Mouse (Mus musculus): ENCODE data around the gene Bphl. TPM values are rescaled to one million over a fixed set of nuclear protein-coding genes. Genes with fewer than 3 reads are reported as not detected.

Gene Bphl
- polyA plus RNA-seq, 1 experiment from 2014 or later, result 32.5 TPM

- Histone ChIP-seq H3K4me2 (no peak overlapping the region), H3K4me3 (ENCODE audit: low read depth, low read length) (no peak overlapping the region), H3K9ac (ENCODE audit: low read length) (no peak overlapping the region), H3K27me3 (ENCODE audit: control insufficient read depth, insufficient read depth, low read length) (no peaks in the 10 kb centered on the region), H3K27ac (ENCODE audit: low read depth, low read length) (no peak overlapping the region), H3K4me1 (ENCODE audit: control insufficient read depth, insufficient read depth, low read length) (peaks cover 10% of the 10 kb centered on the region), H3K9me3 (ENCODE audit: control insufficient read depth, low read length) (no peaks in the 10 kb centered on the region), H3K36me3 (ENCODE audit: control insufficient read depth, insufficient read depth, low read length) (no peaks in the 10 kb centered on the region; the same call in 1 of the 2 replicates)
- 85% methylated on average over 4 of the region's 4 CpGs for WGBS
- ATAC-seq (ENCODE audit: low FRiP score), result no peak
- DNase-seq (ENCODE audit: low spot score, missing footprints), result no peak
Measured at GRCm38 (mm10) chr13:34119406-34119805, 82.0 kb downstream of the Bphl start.

GRCm38 (mm10) chr13:34120536-34120935 lies 83.1 kb downstream of the Bphl start:
- peaks cover 5% of the 10 kb centered on the region for H3K36me3 ChIP-seq (ENCODE audit: control insufficient read depth, insufficient read depth, low read length)
- DNase-seq (ENCODE audit: low spot score, missing footprints) (no peak), ATAC-seq (ENCODE audit: low FRiP score) (no peak)
- 97% methylated on average over 2 of the region's 2 CpGs for WGBS
- no peak overlapping the region for H3K9ac ChIP-seq (ENCODE audit: low read length)
- no peaks in the 10 kb centered on the region for H3K27me3 ChIP-seq (ENCODE audit: control insufficient read depth, insufficient read depth, low read length)
- no peak overlapping the region for H3K27ac ChIP-seq (ENCODE audit: low read depth, low read length)
- no peaks in the 10 kb centered on the region for H3K9me3 ChIP-seq (ENCODE audit: control insufficient read depth, low read length)
- peaks cover 21% of the 10 kb centered on the region for H3K4me1 ChIP-seq (ENCODE audit: control insufficient read depth, insufficient read depth, low read length)
- no peak overlapping the region for H3K4me2 ChIP-seq
- no peak overlapping the region for H3K4me3 ChIP-seq (ENCODE audit: low read depth, low read length)

Other genes with a start within 250 kb of the Bphl start
- gene Serpinb6e, start 194.2 kb upstream of the Bphl start, polyA plus RNA-seq (2014; fragmentation: Nextera tagmentation; extraction: Ambion mirVana), result not detected in 2 replicates
- gene Serpinb6c, start 131.9 kb upstream of the Bphl start, polyA plus RNA-seq (2014; fragmentation: Nextera tagmentation; extraction: Ambion mirVana), result 0.29 TPM in 1 of 2 replicates, not detected in the other
- 18.7 and 19.4 TPM in 2 replicates for gene Nqo2, start 72.9 kb upstream of the Bphl start, polyA plus RNA-seq (2014; fragmentation: Nextera tagmentation; extraction: Ambion mirVana)
- 8.2 and 10.0 TPM in 2 replicates for gene Ripk1, start 35.2 kb upstream of the Bphl start, polyA plus RNA-seq (2014; fragmentation: Nextera tagmentation; extraction: Ambion mirVana)
- 35.7 and 36.1 TPM in 2 replicates for gene Serpinb6a, start 34.8 kb upstream of the Bphl start, polyA plus RNA-seq (2014; fragmentation: Nextera tagmentation; extraction: Ambion mirVana)
- gene Tubb2a, start 40.4 kb downstream of the Bphl start, polyA plus RNA-seq (2014; fragmentation: Nextera tagmentation; extraction: Ambion mirVana), result 398 and 417 TPM in 2 replicates
- 307 and 321 TPM in 2 replicates for gene Tubb2b, start 92.9 kb downstream of the Bphl start, polyA plus RNA-seq (2014; fragmentation: Nextera tagmentation; extraction: Ambion mirVana)
- gene Psmg4, start 125.4 kb downstream of the Bphl start, polyA plus RNA-seq (2014; fragmentation: Nextera tagmentation; extraction: Ambion mirVana), result 115 and 120 TPM in 2 replicates